Mouse (Mus musculus): ENCODE measurements at regions not wholly inside any gene's neighbourhood (a gene's known extent, or its start where the extent isn't known, plus 50 kb on each side); places are given as distances from the start of the nearest gene placed in this dataset.
"Not testable (repeated sequence)": the region's sequence is repeated elsewhere in the genome, so short reads cannot be mapped to it uniquely, and the experiment has no call there.

GRCm38 (mm10) chr14:86067743-86068142 is 1073.3 kb downstream of the Diaph3 start:
- no peak overlapping the region for H3K4me3 ChIP-seq (replicated peaks)
- no peaks in the 10 kb centered on the region; the same call in 1 of the 2 replicates for H3K9me3 ChIP-seq
- TF ChIP-seq FLI1 (IDR thresholded peaks at IDR 0.05; ENCODE audit: low read length): no peak
- no peak for TF ChIP-seq GATA1 (IDR thresholded peaks at IDR 0.05; ENCODE audit: borderline replicate concordance, low read length)
- H3K36me3 ChIP-seq (replicated peaks; ENCODE audit: low read length): no peaks in the 10 kb centered on the region
- H3K4me1 ChIP-seq: no peaks in the 10 kb centered on the region
- H3K27me3 ChIP-seq (replicated peaks): no peaks in the 10 kb centered on the region

DNA sequence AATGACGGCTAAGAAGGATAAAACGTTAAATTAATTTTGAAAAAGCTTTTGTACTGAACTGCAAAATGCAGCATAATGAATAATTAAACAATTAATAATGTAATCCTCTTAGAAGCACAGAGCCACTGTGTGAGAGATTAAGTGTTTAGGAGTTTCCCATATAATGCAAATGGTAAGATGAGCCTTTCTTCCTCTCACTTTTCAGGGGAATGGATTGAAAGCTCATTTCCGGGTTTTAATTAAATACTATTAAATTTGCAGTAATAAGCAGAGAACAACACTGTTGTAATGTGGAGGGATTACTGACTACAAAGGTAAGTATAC is 1077.5 kb downstream of the Diaph3 start:
- no peaks in the 10 kb centered on the region for H3K36me3 ChIP-seq (replicated peaks; ENCODE audit: low read length)
- no peak for TF ChIP-seq FLI1 (IDR thresholded peaks at IDR 0.05; ENCODE audit: low read length)
- no peak for TF ChIP-seq GATA1 (IDR thresholded peaks at IDR 0.05; ENCODE audit: borderline replicate concordance, low read length)
- H3K4me1 ChIP-seq: no peaks in the 10 kb centered on the region
- no peak overlapping the region for H3K4me3 ChIP-seq (replicated peaks)
- H3K9me3 ChIP-seq: no peaks in the 10 kb centered on the region; the same call in 1 of the 2 replicates
- no peaks in the 10 kb centered on the region for H3K27me3 ChIP-seq (replicated peaks)

DNA sequence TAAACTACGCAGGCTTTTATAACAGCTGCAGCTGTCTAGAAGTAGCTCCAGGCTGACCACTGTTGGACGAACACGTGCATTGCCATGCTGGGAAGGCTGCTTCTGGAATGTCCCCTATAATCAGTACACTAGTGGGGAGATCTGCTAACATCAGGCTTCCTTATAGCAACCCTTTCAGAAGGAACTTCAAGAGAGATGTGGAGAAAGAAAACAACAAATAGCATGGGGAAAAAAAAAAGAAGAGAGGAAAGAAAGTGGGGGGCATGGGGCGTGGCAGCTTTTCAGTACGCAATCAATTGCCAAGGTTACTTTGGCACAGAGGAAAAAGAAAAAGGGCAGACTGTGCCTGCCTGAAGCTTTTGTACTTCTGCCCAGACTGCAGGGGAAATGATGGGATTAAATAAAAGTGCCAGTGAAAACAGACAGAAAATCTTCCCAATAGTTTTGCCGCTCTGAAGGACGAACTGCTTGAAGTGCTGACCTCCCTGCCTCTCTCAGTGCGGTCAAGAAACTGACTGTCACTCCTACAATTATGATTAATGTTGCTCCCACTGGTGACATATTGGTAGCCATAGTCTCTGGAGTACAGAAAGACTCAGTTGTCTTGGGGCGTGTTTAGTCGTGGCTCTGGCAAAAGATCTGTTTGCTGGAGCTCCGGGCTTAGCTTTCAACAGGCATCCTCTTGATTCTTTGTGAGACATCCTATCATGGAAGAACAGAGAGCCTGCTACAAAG is 1078.0 kb downstream of the Diaph3 start:
- Histone ChIP-seq H3K4me3 (replicated peaks) (no peak overlapping the region), H3K36me3 (replicated peaks; ENCODE audit: low read length) (no peaks in the 10 kb centered on the region), H3K27me3 (replicated peaks) (no peaks in the 10 kb centered on the region), H3K9me3 (no peaks in the 10 kb centered on the region; the same call in 1 of the 2 replicates), H3K4me1 (no peaks in the 10 kb centered on the region)
- TF ChIP-seq GATA1 (IDR thresholded peaks at IDR 0.05; ENCODE audit: borderline replicate concordance, low read length): no peak
- no peak for TF ChIP-seq FLI1 (IDR thresholded peaks at IDR 0.05; ENCODE audit: low read length)

- TF ChIP-seq FLI1 (IDR thresholded peaks at IDR 0.05; ENCODE audit: low read length) (no peak), GATA1 (IDR thresholded peaks at IDR 0.05; ENCODE audit: borderline replicate concordance, low read length) (no peak)
- Histone ChIP-seq H3K27me3 (replicated peaks) (no peaks in the 10 kb centered on the region), H3K36me3 (replicated peaks; ENCODE audit: low read length) (no peaks in the 10 kb centered on the region), H3K9me3 (no peaks in the 10 kb centered on the region), H3K4me1 (no peaks in the 10 kb centered on the region), H3K4me3 (replicated peaks) (no peak overlapping the region)
Observed at GRCm38 (mm10) chr14:86056991-86057390, 1084.0 kb downstream of the Diaph3 start.

DNA sequence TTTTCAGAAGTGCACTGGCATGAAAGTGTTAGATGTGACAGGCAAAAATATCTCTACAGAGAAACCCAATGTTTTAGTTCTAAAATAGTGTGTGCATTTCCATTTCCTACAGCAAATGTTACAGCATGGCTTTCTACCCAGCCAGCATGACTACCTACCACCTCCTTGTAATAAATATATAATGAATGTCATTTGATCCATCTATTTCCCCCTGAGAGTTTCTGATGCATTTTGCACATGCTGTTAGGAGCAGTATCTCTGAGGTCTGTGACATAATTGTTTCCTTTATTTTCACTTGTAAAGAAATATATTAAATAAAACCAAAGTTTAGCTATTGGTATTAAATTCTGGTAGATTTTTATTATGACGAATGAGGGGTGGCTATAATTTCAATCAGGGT is 1086.4 kb downstream of the Diaph3 start:
- no peak for TF ChIP-seq FLI1 (IDR thresholded peaks at IDR 0.05; ENCODE audit: low read length)
- TF ChIP-seq GATA1 (IDR thresholded peaks at IDR 0.05; ENCODE audit: borderline replicate concordance, low read length): no peak
- Histone ChIP-seq H3K27me3 (replicated peaks) (no peaks in the 10 kb centered on the region), H3K9me3 (no peaks in the 10 kb centered on the region)

GRCm38 (mm10) chr14:86029401-86029800 is 1111.6 kb downstream of the Diaph3 start:
- no peaks in the 10 kb centered on the region for H3K9me3 ChIP-seq
- no peaks in the 10 kb centered on the region for H3K36me3 ChIP-seq (replicated peaks; ENCODE audit: low read length)
- TF ChIP-seq FLI1 (IDR thresholded peaks at IDR 0.05; ENCODE audit: low read length) (no peak), GATA1 (IDR thresholded peaks at IDR 0.05; ENCODE audit: borderline replicate concordance, low read length) (no peak)
- H3K4me3 ChIP-seq (replicated peaks): no peak overlapping the region
- no peaks in the 10 kb centered on the region for H3K4me1 ChIP-seq
- H3K27me3 ChIP-seq (replicated peaks): no peaks in the 10 kb centered on the region

More for the DNA sequence above, 1086.4 kb downstream of the Diaph3 start:
- Histone ChIP-seq H3K36me3 (replicated peaks; ENCODE audit: low read length) (no peaks in the 10 kb centered on the region), H3K4me1 (no peaks in the 10 kb centered on the region), H3K4me3 (replicated peaks) (no peak overlapping the region)

- not testable (repeated sequence) for H3K4me3 ChIP-seq (replicated peaks); H3K36me3 ChIP-seq (replicated peaks; ENCODE audit: low read length); H3K4me1 ChIP-seq; H3K27me3 ChIP-seq (replicated peaks); H3K9me3 ChIP-seq
Observed at GRCm38 (mm10) chr14:86017611-86018010, 1123.4 kb downstream of the Diaph3 start.
